Mouse (Mus musculus) urinary bladder, adult 18-20 months (tissue): ENCODE measurements at regions not wholly inside any gene's neighbourhood (a gene's known extent, or its start where the extent isn't known, plus 50 kb on each side); places are given as distances from the start of the nearest gene placed in this dataset.

Source experiments
- DNase-seq, 2 experiments: peaks; one replicate each; pipeline ENCODE4 v3.0.0; 2022; ENCODE audit warnings: low spot score in 2 of 2, mixed read lengths in 2 of 2

GRCm38 (mm10) chr3:34136385-34136784 lies 55.3 kb upstream of the Dnajc19 start:
- DNase-seq: no peak
